Mouse (Mus musculus) embryonic facial prominence, embryonic 10.5 days (tissue): Measurements from ENCODE around the gene Wdtc1. TPM values are rescaled to one million over a fixed set of nuclear protein-coding genes. Genes with fewer than 3 reads are reported as not detected.

Experiments
- DNase-seq: peaks from one replicate; pipeline ENCODE4 v3.0.0-alpha.2; 2017; ENCODE audit warnings: low spot score
- H3K27ac ChIP-seq: fragments of 300-500 bp; sonication (generic); replicated peaks from 2 replicates; pipeline ENCODE4 v1.5.1; 2016; ENCODE audit warnings: mild to moderate bottlenecking
- H3K27me3 ChIP-seq: fragments of 300-500 bp; sonication (generic); replicated peaks from 2 replicates; pipeline ENCODE4 v1.6.1; 2016; ENCODE audit warnings: low read depth, mild to moderate bottlenecking; ENCODE audit not compliant: poor library complexity, severe bottlenecking
- H3K36me3 ChIP-seq: fragments of 300-500 bp; sonication (generic); replicated peaks from 2 replicates; pipeline ENCODE4 v1.6.1; 2016; ENCODE audit warnings: mild to moderate bottlenecking, moderate library complexity
- H3K4me1 ChIP-seq: fragments of 300-500 bp; sonication (generic); 2 replicates; pipeline ENCODE4 v1.6.1; 2016
- H3K4me3 ChIP-seq: fragments of 300-500 bp; sonication (generic); 2 replicates; pipeline ENCODE4 v1.5.1; 2016; ENCODE audit warnings: mild to moderate bottlenecking, moderate library complexity
- H3K9me3 ChIP-seq: fragments of 300-500 bp; sonication (generic); 2 replicates; pipeline ENCODE4 v1.6.1; 2016; ENCODE audit warnings: mild to moderate bottlenecking
- WGBS: fragments of 180-500 bp; shearing (Covaris S2); methylation state at CpG from one replicate; pipeline ENCODE4 v1.1.7; 2016; 5-methylcytosine and 5-hydroxymethylcytosine counted together
- microRNA-seq: library from miRNA; unstranded; fragments of <30 nt; microRNA quantifications from one replicate; pipeline ENCODE4, GENCODE M21; 2017
- polyA plus RNA-seq: library from polyadenylated mRNA; unstranded; fragments of >200 nt; fragmentation: Nextera tagmentation; extraction: Ambion mirVana; gene quantifications from 2 replicates; pipeline ENCODE4 v1.2.1, GENCODE M21; 2016

Gene Wdtc1
- polyA plus RNA-seq, 1 experiment from 2014 or later, result 17.7 TPM

DNA sequence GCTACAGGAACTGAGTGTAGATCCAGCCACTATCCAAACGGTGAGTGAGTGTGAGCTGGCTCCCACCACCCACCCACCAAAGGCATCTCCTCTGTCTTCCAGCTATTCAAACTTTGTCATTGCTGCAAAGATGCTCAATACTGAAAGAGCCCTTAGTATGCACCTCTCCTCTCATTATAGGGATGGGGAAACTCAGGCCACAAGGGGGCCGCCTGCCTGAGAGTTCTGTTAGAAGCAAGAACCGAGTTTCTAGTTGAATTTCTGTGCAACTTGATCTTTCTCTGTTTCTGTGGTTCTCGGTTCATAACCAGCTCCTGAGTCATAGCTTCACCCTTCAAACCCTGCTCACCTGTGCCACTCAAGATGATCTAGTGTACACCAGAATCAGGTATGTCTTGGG is 101.2 kb downstream of the Wdtc1 start:
- peaks cover 100% of the 10 kb centered on the region for H3K27me3 ChIP-seq
- no peaks in the 10 kb centered on the region for H3K36me3 ChIP-seq
- no peak overlapping the region for H3K4me3 ChIP-seq
- WGBS, result 34% methylated on average over 4 of the region's 4 CpGs
- no peak overlapping the region for H3K27ac ChIP-seq
- no peaks in the 10 kb centered on the region for H3K9me3 ChIP-seq
- peak; percentile 43 for DNase-seq
- peaks cover 34% of the 10 kb centered on the region for H3K4me1 ChIP-seq

- H3K9me3 ChIP-seq, result no peaks in the 10 kb centered on the region
- DNase-seq, result peak; percentile 57
- WGBS, result 1% methylated on average over 31 of the region's 31 CpGs
Observed at GRCm38 (mm10) chr4:133251214-133251613, 102.1 kb downstream of the Wdtc1 start.

GRCm38 (mm10) chr4:133250609-133251008 is 102.7 kb downstream of the Wdtc1 start:
- Histone ChIP-seq H3K9me3 (no peaks in the 10 kb centered on the region), H3K27ac (peak overlapping the region; percentile 30; the same call in 1 of the 2 replicates), H3K36me3 (no peaks in the 10 kb centered on the region), H3K27me3 (peaks cover 100% of the 10 kb centered on the region), H3K4me3 (peak overlapping the region; percentile 62), H3K4me1 (peaks cover 33% of the 10 kb centered on the region)
- 2% methylated on average over 22 of the region's 22 CpGs for WGBS
- peak; percentile 92 for DNase-seq

More at GRCm38 (mm10) chr4:133251214-133251613, 102.1 kb downstream of the Wdtc1 start:
- H3K27me3 ChIP-seq, result peaks cover 100% of the 10 kb centered on the region
- H3K4me1 ChIP-seq, result peaks cover 33% of the 10 kb centered on the region
- H3K36me3 ChIP-seq, result no peaks in the 10 kb centered on the region
- H3K27ac ChIP-seq, result no peak overlapping the region; the same call in 1 of the 2 replicates
- H3K4me3 ChIP-seq, result peak overlapping the region; percentile 62

DNA sequence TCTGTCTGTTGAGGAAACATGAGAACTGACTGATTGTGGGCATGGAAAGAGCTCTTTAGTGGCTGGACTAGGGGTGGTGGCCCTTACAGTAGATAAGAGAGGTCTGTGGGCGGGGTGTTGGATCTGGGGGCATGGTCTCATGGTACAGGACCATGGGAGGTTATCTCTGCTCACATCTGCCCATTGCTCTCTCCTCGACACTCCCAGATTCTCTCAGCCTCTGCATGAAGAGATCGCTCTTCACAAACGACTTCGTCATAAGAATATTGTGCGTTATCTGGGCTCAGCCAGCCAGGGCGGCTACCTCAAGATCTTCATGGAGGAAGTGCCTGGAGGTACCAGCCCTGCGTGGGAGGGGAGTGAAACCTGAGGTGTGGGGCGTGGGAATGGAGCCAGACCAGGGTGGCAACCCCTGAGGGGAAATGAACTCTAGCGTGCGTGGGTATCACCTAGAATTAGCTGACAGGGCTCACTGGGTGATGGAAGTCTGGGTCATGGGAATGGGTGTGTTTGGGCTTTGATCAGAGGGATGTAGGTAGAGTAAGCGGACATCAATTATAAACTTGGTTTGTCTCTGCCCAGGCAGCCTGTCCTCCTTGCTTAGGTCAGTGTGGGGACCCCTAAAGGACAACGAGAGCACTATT is 105.4 kb downstream of the Wdtc1 start:
- no peak overlapping the region for H3K27ac ChIP-seq
- H3K4me1 ChIP-seq, result peaks cover 43% of the 10 kb centered on the region
- WGBS, result 77% methylated on average over 13 of the region's 13 CpGs
- H3K4me3 ChIP-seq, result no peak overlapping the region
- no peaks in the 10 kb centered on the region for H3K36me3 ChIP-seq
- peaks cover 100% of the 10 kb centered on the region for H3K27me3 ChIP-seq
- no peaks in the 10 kb centered on the region for H3K9me3 ChIP-seq
- no peak for DNase-seq

- H3K36me3 ChIP-seq, result no peaks in the 10 kb centered on the region
- 23% methylated on average over 15 of the region's 15 CpGs for WGBS
- H3K4me1 ChIP-seq, result peaks cover 50% of the 10 kb centered on the region
- no peak overlapping the region; the same call in 1 of the 2 replicates for H3K27ac ChIP-seq
- H3K9me3 ChIP-seq, result no peaks in the 10 kb centered on the region
- H3K4me3 ChIP-seq, result no peak overlapping the region
- peaks cover 100% of the 10 kb centered on the region for H3K27me3 ChIP-seq
- DNase-seq, result no peak
Observed at GRCm38 (mm10) chr4:133247072-133247471, 106.2 kb downstream of the Wdtc1 start.

DNA sequence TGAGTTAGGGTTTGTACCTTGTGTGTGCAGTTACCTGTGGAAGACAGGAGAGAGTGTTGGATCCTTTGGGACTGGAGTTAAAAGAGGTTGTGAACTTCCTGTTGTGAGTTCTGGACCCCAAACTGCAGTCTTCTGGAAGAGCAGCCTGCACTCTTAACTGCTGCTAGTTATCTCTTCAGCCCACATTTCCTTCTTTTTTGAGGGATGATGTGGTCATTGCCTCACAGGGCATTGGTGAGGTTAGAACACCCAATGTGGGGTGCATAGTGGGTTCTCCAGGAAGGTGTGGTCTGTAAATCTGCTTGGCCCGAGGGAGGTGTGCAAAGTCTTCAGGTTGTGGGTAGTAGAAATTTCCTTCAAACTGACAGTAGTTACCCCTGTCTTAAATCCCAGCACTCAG is 109.0 kb downstream of the Wdtc1 start:
- DNase-seq, result no peak
- H3K27ac ChIP-seq, result no peak overlapping the region
- no peak overlapping the region for H3K4me3 ChIP-seq
- H3K36me3 ChIP-seq, result no peaks in the 10 kb centered on the region
- no peaks in the 10 kb centered on the region for H3K9me3 ChIP-seq
- WGBS, result 86% methylated on average over 1 of the region's 1 CpGs
- peaks cover 43% of the 10 kb centered on the region for H3K4me1 ChIP-seq
- peaks cover 95% of the 10 kb centered on the region for H3K27me3 ChIP-seq

- WGBS, result 57% methylated on average over 13 of the region's 13 CpGs
- peaks cover 43% of the 10 kb centered on the region for H3K4me1 ChIP-seq
- 0 out of 2 replicates have a peak overlapping the region, but pooled peaks have one; percentile 14 for H3K27ac ChIP-seq
- no peaks in the 10 kb centered on the region for H3K36me3 ChIP-seq
- 0 out of 2 replicates have a peak overlapping the region, but pooled peaks have one; percentile 17 for H3K4me3 ChIP-seq
- DNase-seq, result no peak
- peaks cover 95% of the 10 kb centered on the region for H3K27me3 ChIP-seq
- no peaks in the 10 kb centered on the region for H3K9me3 ChIP-seq
Observed at GRCm38 (mm10) chr4:133243538-133243937, 109.7 kb downstream of the Wdtc1 start.

GRCm38 (mm10) chr4:133242710-133243109 is 110.6 kb downstream of the Wdtc1 start:
- DNase-seq, result no peak
- Histone ChIP-seq H3K4me3 (0 out of 2 replicates have a peak overlapping the region, but pooled peaks have one; percentile 5), H3K36me3 (no peaks in the 10 kb centered on the region), H3K27ac (no peak overlapping the region), H3K4me1 (peaks cover 43% of the 10 kb centered on the region), H3K9me3 (no peaks in the 10 kb centered on the region), H3K27me3 (peaks cover 90% of the 10 kb centered on the region)
- WGBS, result 56% methylated on average over 9 of the region's 9 CpGs

Small RNA genes lying within 50 kb of the gene (microRNA-seq; reads per million reads assigned to microRNA genes)
- gene Mir5122, result 1.5 reads per million

Other genes starting within 250 kb of the Wdtc1 start
- 66.7 and 73.0 TPM in 2 replicates for gene Wasf2, start 223.0 kb downstream of the Wdtc1 start, polyA plus RNA-seq
- gene Cd164l2, start 141.3 kb downstream of the Wdtc1 start, polyA plus RNA-seq, result 3.0 and 5.2 TPM in 2 replicates
- 0.11 and 0.57 TPM in 2 replicates for gene Gpr3, start 140.9 kb downstream of the Wdtc1 start, polyA plus RNA-seq
- 1.7 and 1.8 TPM in 2 replicates for gene Map3k6, start 112.7 kb downstream of the Wdtc1 start, polyA plus RNA-seq
- 1.3 and 1.6 TPM in 2 replicates for gene Sytl1, start 90.4 kb downstream of the Wdtc1 start, polyA plus RNA-seq
- gene Tmem222, start 75.7 kb downstream of the Wdtc1 start, polyA plus RNA-seq, result 81.4 and 86.7 TPM in 2 replicates
- 8.6 and 9.0 TPM in 2 replicates for gene Slc9a1, start 16.2 kb upstream of the Wdtc1 start, polyA plus RNA-seq
- 1.0 and 1.2 TPM in 2 replicates for gene Tent5b, start 126.7 kb upstream of the Wdtc1 start, polyA plus RNA-seq
- 0.57 and 1.1 TPM in 2 replicates for gene Trnp1, start 145.1 kb upstream of the Wdtc1 start, polyA plus RNA-seq
- gene Kdf1, start 165.5 kb upstream of the Wdtc1 start, polyA plus RNA-seq, result 11.0 and 13.6 TPM in 2 replicates
- gene Nudc, start 192.5 kb upstream of the Wdtc1 start, polyA plus RNA-seq, result 489 and 518 TPM in 2 replicates
- gene Nr0b2, start 199.9 kb upstream of the Wdtc1 start, polyA plus RNA-seq, result 0.17 TPM in 1 of 2 replicates, not detected in the other
- 10.7 and 12.2 TPM in 2 replicates for gene Gpatch3, start 221.3 kb upstream of the Wdtc1 start, polyA plus RNA-seq
- gene Gpn2, start 230.9 kb upstream of the Wdtc1 start, polyA plus RNA-seq, result 29.4 and 30.9 TPM in 2 replicates
- gene Sfn, start 248.7 kb upstream of the Wdtc1 start, polyA plus RNA-seq, result 27.6 and 35.7 TPM in 2 replicates